Mouse (Mus musculus) 3134 (cell line): Measurements from ENCODE around the gene H2al1i.
"Not testable (repeated sequence)": the region's sequence is repeated elsewhere in the genome, so short reads cannot be mapped to it uniquely, and the experiment has no call there.

ENCODE experiments used
- DNase-seq: peaks from one replicate; pipeline ENCODE4 v3.0.0-alpha.2; 2011; ENCODE audit warnings: low spot score; ENCODE audit not compliant: insufficient read length; ENCODE audit errors: extremely low read depth

Gene H2al1i

GRCm38 (mm10) chrX:11324359-11324758 lies at the start of gene H2al1i:
H2al1i (plus strand) TSS chrX:11324659.
- DNase-seq, result not testable (repeated sequence)

DNA sequence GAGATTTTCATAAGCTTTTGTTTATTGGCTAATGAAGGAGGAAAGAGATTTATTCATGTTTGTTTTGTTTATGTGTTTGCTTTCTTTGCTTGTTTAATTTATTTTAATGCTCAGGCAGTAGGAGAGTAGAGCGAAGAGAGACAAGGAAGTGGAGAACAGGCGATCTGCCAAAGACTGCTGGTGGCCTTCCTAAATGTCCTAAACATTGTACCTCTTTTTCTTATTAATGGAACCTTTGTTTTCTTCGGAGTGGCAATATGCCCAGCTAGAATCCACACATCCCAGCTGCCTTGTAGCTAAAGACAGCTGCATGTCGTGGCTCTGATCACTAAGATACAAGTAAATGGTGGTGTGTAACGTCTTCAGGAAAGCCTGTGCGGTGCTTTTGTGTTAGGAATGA lies 47.4 kb upstream of the H2al1i start:
- DNase-seq, result no peak

DNA sequence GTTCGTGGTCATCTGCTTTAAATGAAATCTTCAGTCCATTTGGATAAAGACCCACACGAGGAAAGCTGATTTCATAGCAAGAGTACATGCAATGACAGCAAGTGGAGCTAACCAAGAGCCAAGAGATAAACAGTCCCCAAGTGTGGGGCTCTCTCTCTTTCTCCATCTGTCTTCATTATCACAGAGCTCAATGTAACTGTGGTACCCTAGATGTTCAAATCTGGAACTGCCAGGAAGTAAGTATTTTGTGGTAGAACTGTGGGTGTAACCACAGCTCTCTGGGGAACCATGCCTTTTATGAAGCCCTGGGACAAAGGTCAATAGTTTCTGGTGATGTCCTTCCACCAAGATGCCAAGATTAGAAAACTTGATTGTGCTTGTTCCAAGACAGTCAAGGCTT lies 43.7 kb upstream of the H2al1i start:
- no peak for DNase-seq

- no peak for DNase-seq
These were observed 36.1 kb upstream of the H2al1i start for GRCm38 (mm10) chrX:11288306-11288882.

DNA sequence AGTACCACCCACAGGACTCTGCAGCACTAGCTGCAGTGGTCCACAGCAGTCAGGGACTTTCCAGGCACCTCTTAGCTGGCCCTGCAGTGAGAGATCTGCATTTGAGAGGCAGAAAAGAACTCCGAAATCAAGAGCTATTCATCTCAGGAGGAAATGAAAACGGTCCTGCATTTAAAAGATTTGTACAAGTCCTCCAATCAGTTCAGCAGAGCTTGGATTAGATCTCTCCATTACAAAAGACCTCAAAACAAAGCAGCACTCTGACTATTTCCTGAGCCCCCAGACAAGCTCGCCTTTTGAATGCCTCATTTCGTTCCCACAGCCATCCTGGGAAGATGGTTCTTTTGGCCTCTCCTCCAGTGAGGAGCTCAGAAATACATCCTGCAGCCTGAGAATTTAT lies 35.2 kb upstream of the H2al1i start:
- no peak for DNase-seq

DNA sequence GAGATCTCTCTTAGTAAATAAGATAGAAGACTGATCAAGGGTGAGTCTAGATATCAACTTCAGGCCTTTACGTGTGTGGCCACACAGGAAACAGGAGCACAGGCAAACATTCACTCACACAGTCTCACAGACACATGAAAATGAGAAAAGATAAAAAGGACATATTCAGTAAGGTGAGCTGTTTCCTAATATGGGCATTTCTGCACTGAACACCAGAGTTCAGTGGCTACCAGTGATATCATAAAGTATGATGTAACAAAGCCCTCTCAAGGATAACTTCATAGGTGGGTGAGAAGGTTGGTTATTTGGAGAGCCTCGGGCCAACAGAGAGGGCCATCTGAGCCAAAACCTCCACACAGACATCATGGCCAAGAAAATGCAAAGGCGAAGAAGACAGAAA lies 25.5 kb upstream of the H2al1i start, which contains the start of gene H2al1a:
H2al1a (plus strand) TSS at position 301 of the 400 bp plus-strand sequence.
- not testable (repeated sequence) for DNase-seq

- not testable (repeated sequence) for DNase-seq
These were observed 22.3 kb upstream of the H2al1i start, which contains the start of gene H2al1b for GRCm38 (mm10) chrX:11302132-11302531. H2al1b (plus strand) TSS chrX:11302432.

DNA sequence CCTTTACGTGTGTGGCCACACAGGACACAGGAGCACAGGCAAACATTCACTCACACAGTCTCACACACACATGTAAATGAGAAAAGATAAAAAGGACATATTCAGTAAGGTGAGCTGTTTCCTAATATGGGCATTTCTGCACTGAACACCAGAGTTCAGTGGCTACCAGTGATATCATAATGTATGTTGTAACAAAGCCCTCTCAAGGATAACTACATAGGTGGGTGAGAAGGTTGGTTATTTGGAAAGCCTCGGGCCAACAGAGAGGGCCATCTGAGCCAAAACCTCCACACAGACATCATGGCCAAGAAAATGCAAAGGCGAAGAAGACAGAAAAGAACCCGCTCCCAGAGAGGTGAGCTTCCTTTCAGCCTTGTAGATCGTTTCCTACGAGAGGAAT lies 19.1 kb upstream of the H2al1i start, which contains the start of gene H2al1c:
H2al1c (plus strand) TSS at position 301 of the 400 bp plus-strand sequence.
- not testable (repeated sequence) for DNase-seq

DNA sequence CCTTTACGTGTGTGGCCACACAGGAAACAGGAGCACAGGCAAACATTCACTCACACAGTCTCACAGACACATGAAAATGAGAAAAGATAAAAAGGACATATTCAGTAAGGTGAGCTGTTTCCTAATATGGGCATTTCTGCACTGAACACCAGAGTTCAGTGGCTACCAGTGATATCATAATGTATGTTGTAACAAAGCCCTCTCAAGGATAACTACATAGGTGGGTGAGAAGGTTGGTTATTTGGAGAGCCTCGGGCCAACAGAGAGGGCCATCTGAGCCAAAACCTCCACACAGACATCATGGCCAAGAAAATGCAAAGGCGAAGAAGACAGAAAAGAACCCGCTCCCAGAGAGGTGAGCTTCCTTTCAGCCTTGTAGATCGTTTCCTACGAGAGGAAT lies 15.9 kb upstream of the H2al1i start, which contains the start of gene H2al1d:
H2al1d (plus strand) TSS at position 301 of the 400 bp plus-strand sequence.
- not testable (repeated sequence) for DNase-seq

DNA sequence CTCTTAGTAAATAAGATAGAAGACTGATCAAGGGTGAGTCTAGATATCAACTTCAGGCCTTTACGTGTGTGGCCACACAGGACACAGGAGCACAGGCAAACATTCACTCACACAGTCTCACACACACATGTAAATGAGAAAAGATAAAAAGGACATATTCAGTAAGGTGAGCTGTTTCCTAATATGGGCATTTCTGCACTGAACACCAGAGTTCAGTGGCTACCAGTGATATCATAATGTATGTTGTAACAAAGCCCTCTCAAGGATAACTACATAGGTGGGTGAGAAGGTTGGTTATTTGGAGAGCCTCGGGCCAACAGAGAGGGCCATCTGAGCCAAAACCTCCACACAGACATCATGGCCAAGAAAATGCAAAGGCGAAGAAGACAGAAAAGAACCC lies 12.8 kb upstream of the H2al1i start, which contains the start of gene H2al1e:
H2al1e (plus strand) TSS at position 301 of the 400 bp plus-strand sequence.
- DNase-seq, result not testable (repeated sequence)

- not testable (repeated sequence) for DNase-seq
These were observed 9.6 kb upstream of the H2al1i start, which contains the start of gene H2al1f for GRCm38 (mm10) chrX:11314858-11315257. H2al1f (plus strand) TSS chrX:11315158.

- DNase-seq, result not testable (repeated sequence)
These were observed 6.5 kb upstream of the H2al1i start, which contains the start of gene H2al1g for GRCm38 (mm10) chrX:11317956-11318355. H2al1g (plus strand) TSS chrX:11318256.

GRCm38 (mm10) chrX:11321192-11321591 lies 3.3 kb upstream of the H2al1i start, which contains the start of gene H2al1h:
H2al1h (plus strand) TSS chrX:11321492.
- not testable (repeated sequence) for DNase-seq

DNA sequence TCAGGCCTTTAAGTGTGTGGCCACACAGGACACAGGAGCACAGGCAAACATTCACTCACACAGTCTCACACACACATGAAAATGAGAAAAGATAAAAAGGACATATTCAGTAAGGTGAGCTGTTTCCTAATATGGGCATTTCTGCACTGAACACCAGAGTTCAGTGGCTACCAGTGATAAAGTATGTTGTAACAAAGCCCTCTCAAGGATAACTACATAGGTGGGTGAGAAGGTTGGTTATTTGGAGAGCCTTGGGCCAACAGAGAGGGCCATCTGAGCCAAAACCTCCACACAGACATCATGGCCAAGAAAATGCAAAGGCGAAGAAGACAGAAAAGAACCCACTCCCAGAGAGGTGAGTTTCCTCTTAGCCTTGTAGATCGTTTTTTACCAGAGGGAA lies 3.1 kb downstream of the H2al1i start, which contains the start of gene H2al1j:
H2al1j (plus strand) TSS at position 301 of the 400 bp plus-strand sequence.
- not testable (repeated sequence) for DNase-seq

GRCm38 (mm10) chrX:11345762-11346161 lies 21.3 kb downstream of the H2al1i start:
- no peak for DNase-seq

DNA sequence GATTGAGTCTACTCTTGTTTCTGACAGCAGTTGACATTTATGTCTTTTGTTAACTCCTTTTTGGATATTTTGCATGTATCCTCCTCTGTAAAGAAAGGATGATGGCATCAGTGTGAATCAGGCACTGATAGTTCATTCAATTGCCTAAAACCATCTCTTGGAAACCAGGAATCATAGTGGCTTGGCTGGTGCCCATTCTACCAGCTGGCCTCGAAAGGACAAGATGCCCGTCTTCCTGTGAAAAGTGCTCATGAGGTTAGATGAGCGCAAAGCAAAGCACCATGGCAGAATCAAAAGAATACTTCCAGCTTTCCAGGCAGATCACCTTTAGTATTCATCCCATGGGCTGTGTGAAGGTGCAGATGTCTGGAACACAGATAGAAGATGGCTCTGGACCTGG lies 22.3 kb downstream of the H2al1i start:
- no peak for DNase-seq

DNA sequence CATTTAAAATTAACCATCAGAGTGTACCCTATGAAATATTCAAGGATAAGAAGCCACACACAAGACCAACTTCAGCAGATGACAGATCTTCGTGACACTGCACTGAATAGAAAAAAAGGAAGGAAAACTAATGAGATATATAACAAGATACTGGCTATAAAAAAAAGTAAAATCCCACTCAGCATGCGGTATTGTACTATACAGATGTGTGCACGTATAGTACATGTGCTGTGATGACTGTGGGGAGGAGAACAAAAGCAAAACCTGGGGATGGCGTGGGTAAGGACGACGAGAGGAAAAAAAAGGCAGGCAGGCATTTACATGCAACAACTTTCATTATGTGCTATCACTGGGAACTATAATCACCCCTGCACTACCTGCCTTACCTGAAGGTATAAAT lies 36.4 kb downstream of the H2al1i start:
- no peak for DNase-seq

DNA sequence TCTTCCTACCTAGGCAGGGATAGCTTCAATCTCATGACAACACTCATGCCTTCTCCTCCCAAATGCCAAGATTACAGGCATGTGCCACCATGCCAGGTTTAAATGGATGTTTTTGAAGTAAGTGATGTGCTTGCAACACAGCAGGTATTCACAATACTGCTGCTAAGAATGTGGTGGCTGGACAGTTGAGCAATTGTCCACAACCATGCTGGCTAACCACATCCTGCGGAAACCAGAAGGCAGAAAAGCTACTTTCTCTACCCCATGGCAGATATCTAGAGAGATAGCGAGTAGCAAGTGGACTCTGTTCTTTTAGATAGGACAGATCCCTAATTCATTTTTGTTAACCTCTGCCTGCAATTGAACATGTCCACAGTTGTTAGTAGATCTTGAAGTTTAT lies 36.8 kb downstream of the H2al1i start:
- no peak for DNase-seq

GRCm38 (mm10) chrX:11363890-11364289 lies 39.4 kb downstream of the H2al1i start:
- no peak for DNase-seq

GRCm38 (mm10) chrX:11365151-11365550 lies 40.7 kb downstream of the H2al1i start:
- DNase-seq, result no peak
